Mouse (Mus musculus) MEL (cell line): ENCODE measurements around the gene Sort1. TPM values are rescaled to one million over a fixed set of nuclear protein-coding genes. Genes with fewer than 3 reads are reported as not detected.

Experiments used
- DNase-seq: peaks from one replicate; pipeline ENCODE4 v3.0.0; 2011; ENCODE audit warnings: low read depth, low spot score
- H3K27ac ChIP-seq: 2 replicates; pipeline ENCODE4 v1.5.1; 2012; ENCODE audit warnings: low read depth, mild to moderate bottlenecking, control low read depth, low read length, moderate library complexity; ENCODE audit not compliant: control insufficient read depth
- H3K27me3 ChIP-seq, 2 experiments: fragments of 150-350 bp in 1 of 2; sonication (generic) in 1 of 2; 2 replicates each; pipeline ENCODE4 v1.6.1; 2012; ENCODE audit warnings: low read length in 2 of 2, mild to moderate bottlenecking in 2 of 2, improper control_type of control experiment in 1 of 2, moderate library complexity in 1 of 2; ENCODE audit not compliant: insufficient read depth in 2 of 2, control insufficient read depth in 1 of 2
- H3K36me3 ChIP-seq, 2 experiments: 2 replicates each; pipeline ENCODE4 v1.6.1; 2012 to 2014; ENCODE audit warnings: low read length in 2 of 2, improper control_type of control experiment in 1 of 2, inconsistent platforms in 1 of 2, mild to moderate bottlenecking in 1 of 2; ENCODE audit not compliant: insufficient read depth in 2 of 2, control insufficient read depth in 1 of 2
- H3K4me1 ChIP-seq, 2 experiments: fragments of 150-350 bp in 1 of 2; sonication (generic) in 1 of 2; 2 replicates each; pipeline ENCODE4 v1.6.1; 2012; ENCODE audit warnings: low read length in 2 of 2, improper control_type of control experiment in 1 of 2, mild to moderate bottlenecking in 1 of 2; ENCODE audit not compliant: insufficient read depth in 2 of 2, control insufficient read depth in 1 of 2
- H3K4me3 ChIP-seq, 2 experiments: fragments of 150-350 bp in 1 of 2; sonication (generic) in 1 of 2; 2 replicates each; pipeline ENCODE4 v1.5.1; 2012; ENCODE audit warnings: low read depth in 2 of 2, low read length in 2 of 2, mild to moderate bottlenecking in 2 of 2, moderate library complexity in 2 of 2, control low read depth in 1 of 2, improper control_type of control experiment in 1 of 2; ENCODE audit not compliant: control insufficient read depth in 1 of 2, insufficient read depth in 1 of 2
- H3K79me2 ChIP-seq: 2 replicates; pipeline ENCODE4 v1.6.1; 2012; ENCODE audit warnings: mild to moderate bottlenecking, low read length, moderate library complexity; ENCODE audit not compliant: control insufficient read depth, poor library complexity, insufficient read depth
- H3K9ac ChIP-seq: 2 replicates; pipeline ENCODE4 v1.6.1; 2012; ENCODE audit warnings: low read depth, mild to moderate bottlenecking, control low read depth, low read length, moderate library complexity; ENCODE audit not compliant: control insufficient read depth, poor library complexity, severe bottlenecking
- H3K9me3 ChIP-seq: fragments of 150-350 bp; sonication (generic); replicated peaks from 2 replicates; pipeline ENCODE4 v1.6.1; 2012; ENCODE audit warnings: mild to moderate bottlenecking, low read length, improper control_type of control experiment, moderate library complexity; ENCODE audit not compliant: insufficient read depth
- BHLHE40 ChIP-seq: IDR thresholded peaks from 2 replicates; pipeline ENCODE4 v1.6.1; 2012; ENCODE audit warnings: low read depth, mild to moderate bottlenecking, inconsistent platforms, low read length, improper control_type of control experiment, borderline replicate concordance
- EP300 ChIP-seq, 2 experiments: IDR thresholded peaks; 2 replicates each; pipeline ENCODE4 v1.6.1; 2011; ENCODE audit warnings: improper control_type of control experiment in 2 of 2, low read length in 2 of 2, low read depth in 1 of 2, mild to moderate bottlenecking in 1 of 2
- MAFK ChIP-seq: IDR thresholded peaks from 2 replicates; pipeline ENCODE4 v1.6.1; 2011; ENCODE audit warnings: low read depth, mild to moderate bottlenecking, low read length, improper control_type of control experiment, borderline replicate concordance
- MXI1 ChIP-seq: IDR thresholded peaks from 2 replicates; pipeline ENCODE4 v1.6.1; 2011; ENCODE audit warnings: mild to moderate bottlenecking, low read depth, low read length, improper control_type of control experiment
- MYB ChIP-seq: IDR thresholded peaks from 2 replicates; pipeline ENCODE4 v1.6.1; 2011; ENCODE audit warnings: mild to moderate bottlenecking, low read depth, low read length, improper control_type of control experiment
- MYC ChIP-seq: IDR thresholded peaks from 2 replicates; pipeline ENCODE4 v1.6.1; 2011; ENCODE audit warnings: low read depth, mild to moderate bottlenecking, low read length, improper control_type of control experiment, moderate library complexity
- POLR2A ChIP-seq, 2 experiments: IDR thresholded peaks; 2 replicates each; pipeline ENCODE4 v1.6.1; 2011 to 2012; ENCODE audit warnings: low read length in 2 of 2, mild to moderate bottlenecking in 2 of 2, control low read depth in 1 of 2, improper control_type of control experiment in 1 of 2, low read depth in 1 of 2, moderate library complexity in 1 of 2; ENCODE audit not compliant: control insufficient read depth in 1 of 2, insufficient read depth in 1 of 2, poor library complexity in 1 of 2
- POLR2AphosphoS5 ChIP-seq: IDR thresholded peaks from 2 replicates; pipeline ENCODE4 v1.6.1; 2012; ENCODE audit warnings: low read depth, borderline replicate concordance, mild to moderate bottlenecking, inconsistent platforms, low read length, moderate library complexity, mixed read lengths
- TBP ChIP-seq: IDR thresholded peaks from 2 replicates; pipeline ENCODE4 v1.8.0; 2011; ENCODE audit warnings: low read depth, low read length, improper control_type of control experiment
- USF1 ChIP-seq: IDR thresholded peaks from 2 replicates; pipeline ENCODE4 v1.6.1; 2014; ENCODE audit warnings: low read depth, mild to moderate bottlenecking, inconsistent platforms, low read length, improper control_type of control experiment, moderate library complexity
- USF2 ChIP-seq, 2 experiments: IDR thresholded peaks; 2 replicates each; pipeline ENCODE4 v1.6.1; 2011 to 2012; ENCODE audit warnings: improper control_type of control experiment in 2 of 2, low read length in 2 of 2, borderline replicate concordance in 1 of 2, inconsistent platforms in 1 of 2, low read depth in 1 of 2, mild to moderate bottlenecking in 1 of 2; ENCODE audit not compliant: insufficient read depth in 1 of 2
- ZC3H11A ChIP-seq: IDR thresholded peaks from 2 replicates; pipeline ENCODE4 v1.6.1; 2012; ENCODE audit warnings: low read depth, mild to moderate bottlenecking, inconsistent platforms, low read length, improper control_type of control experiment
- ZKSCAN1 ChIP-seq: IDR thresholded peaks from 2 replicates; pipeline ENCODE4 v1.6.1; 2012; ENCODE audit warnings: low read depth, mild to moderate bottlenecking, inconsistent platforms, low read length, improper control_type of control experiment, moderate library complexity
- ZMIZ1 ChIP-seq: IDR thresholded peaks from 2 replicates; pipeline ENCODE4 v1.6.1; 2012; ENCODE audit warnings: low read depth, mild to moderate bottlenecking, inconsistent platforms, low read length, improper control_type of control experiment, moderate library complexity
- polyA plus RNA-seq, 2 experiments: library from polyadenylated mRNA; stranded (reverse) in 1 of 2; unstranded in 1 of 2; fragments of >175 nt in 1 of 2; fragments of >200 nt in 1 of 2; gene quantifications; 2 replicates each; pipeline versions ENCODE4 v1.2.1 to v1.2.4; 2012; ENCODE audit warnings: low replicate concordance in 2 of 2, low read depth in 1 of 2; ENCODE audit not compliant: insufficient read length in 2 of 2, insufficient read depth in 1 of 2, missing spikeins in 1 of 2
- total RNA-seq: library from RNA; depleted of rRNA; stranded (reverse); fragments of 300-350 nt; gene quantifications from 2 replicates; pipeline ENCODE4 v1.2.3, GENCODE M21; 2012

The Sort1 gene
- total and polyA plus RNA-seq, 3 experiments = 10.2 to 28.3 (median 22.7) TPM

DNA sequence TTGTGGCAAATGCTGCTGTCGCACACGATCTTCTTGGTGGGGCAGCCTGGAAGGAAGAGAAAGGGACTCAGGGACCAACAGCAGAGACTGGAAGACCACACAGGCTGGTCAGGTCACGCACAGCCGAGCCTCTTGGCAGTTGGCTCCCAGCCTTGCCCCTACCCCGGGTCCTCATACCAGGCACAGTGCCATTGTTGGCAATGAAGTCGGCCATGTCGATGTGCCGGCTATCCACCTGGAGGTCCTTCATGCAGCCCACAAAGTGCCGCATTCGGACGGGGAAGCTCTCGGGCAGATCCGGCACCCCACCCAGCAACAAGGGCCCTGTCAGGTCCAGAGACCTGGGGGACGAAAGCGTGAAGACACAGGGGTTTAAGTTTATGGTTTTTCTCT lies 118.6 kb downstream of the Sort1 start:
- H3K9me3 ChIP-seq = no peaks in the 10 kb centered on the region
- no peak for TF ChIP-seq MYB
- TF ChIP-seq MAFK = no peak
- TF ChIP-seq MYC = no peak
- TF ChIP-seq POLR2AphosphoS5 = no peak
- no peak for TF ChIP-seq USF1
- TF ChIP-seq, all 39 proteins: peak for 0
- Histone ChIP-seq H3K4me1 (no peaks in the 10 kb centered on the region), H3K36me3 (no peaks in the 10 kb centered on the region), H3K27me3 (no peaks in the 10 kb centered on the region), H3K4me3 (no peak overlapping the region), H3K27ac (no peak overlapping the region), H3K79me2 (no peaks in the 10 kb centered on the region), H3K9ac (no peak overlapping the region)
- no peak for DNase-seq

DNA sequence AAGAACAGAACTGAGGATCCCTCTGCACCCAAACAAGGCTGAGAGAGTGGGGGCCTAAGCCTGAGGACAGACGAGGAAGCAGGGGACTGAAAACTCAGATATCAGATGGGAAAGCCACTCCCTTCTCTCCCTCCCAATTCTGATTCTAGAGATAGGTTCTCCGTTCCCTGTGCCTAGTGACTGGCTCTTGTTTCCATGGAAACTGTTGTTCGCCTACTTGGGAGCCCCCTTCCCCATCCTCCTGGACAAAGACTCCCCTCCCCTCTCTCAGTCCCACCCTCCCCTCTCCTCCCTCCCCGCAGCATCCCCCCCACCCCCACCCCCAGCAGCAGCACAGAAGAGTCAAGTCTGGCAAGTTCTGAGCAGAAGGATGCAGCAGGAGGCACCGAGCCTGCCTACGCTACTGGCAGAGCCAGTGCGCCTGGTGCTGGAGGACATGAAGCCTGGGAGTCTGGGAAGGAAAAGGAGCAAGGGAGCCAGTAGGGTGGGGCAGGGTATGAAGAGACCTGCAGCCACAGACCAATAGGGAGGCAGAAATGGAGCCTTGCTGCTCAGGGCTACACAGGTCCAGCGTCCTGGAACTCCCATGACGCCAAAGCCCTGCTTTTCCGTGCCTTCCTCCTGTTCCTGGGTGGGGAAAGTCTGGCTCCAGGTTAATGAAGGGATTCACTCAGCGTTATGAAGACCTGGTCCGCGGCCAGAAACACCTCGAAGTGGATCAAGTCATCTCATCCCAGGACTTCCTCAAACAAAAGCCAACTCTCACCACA lies 121.8 kb downstream of the Sort1 start:
- no peak for DNase-seq
- no peaks in the 10 kb centered on the region for H3K9me3 ChIP-seq
- H3K27me3 ChIP-seq = no peaks in the 10 kb centered on the region
- H3K27ac ChIP-seq = no peak overlapping the region
- TF ChIP-seq MXI1 = no peak
- no peaks in the 10 kb centered on the region for H3K36me3 ChIP-seq
- H3K4me1 ChIP-seq = no peaks in the 10 kb centered on the region
- H3K4me3 ChIP-seq = no peak overlapping the region
- no peak overlapping the region for H3K9ac ChIP-seq
- no peaks in the 10 kb centered on the region for H3K79me2 ChIP-seq

DNA sequence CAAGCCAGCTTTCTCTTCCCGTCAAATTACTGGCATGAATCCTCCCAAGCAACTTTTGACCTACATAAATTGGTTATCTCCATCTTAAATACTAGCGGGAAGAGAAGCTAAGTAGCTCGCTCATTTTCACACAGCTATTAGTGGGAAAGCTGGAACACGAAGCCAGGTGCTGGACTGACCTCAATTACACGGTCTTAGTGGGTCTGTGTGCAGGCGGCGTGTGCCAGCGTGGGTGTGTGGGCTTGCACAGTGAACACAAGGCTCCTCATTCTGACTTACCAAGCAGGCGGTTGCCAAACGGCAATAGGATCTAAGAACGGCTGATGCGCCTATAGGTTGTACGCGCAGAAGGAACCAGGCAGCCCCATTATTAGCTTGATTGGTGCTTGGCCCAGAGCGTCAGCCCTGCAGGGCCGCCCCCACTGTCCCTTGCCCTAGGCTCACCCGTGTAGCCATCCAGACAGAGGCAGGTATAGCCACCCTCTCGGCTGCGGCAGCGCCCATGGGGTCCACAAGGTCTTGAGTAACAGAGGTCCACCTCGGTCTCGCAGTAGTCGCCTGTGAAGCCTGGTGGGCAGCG lies 122.5 kb downstream of the Sort1 start:
- Histone ChIP-seq H3K36me3 (no peaks in the 10 kb centered on the region), H3K27me3 (no peaks in the 10 kb centered on the region), H3K9ac (no peak overlapping the region), H3K4me3 (no peak overlapping the region), H3K79me2 (no peaks in the 10 kb centered on the region), H3K9me3 (no peaks in the 10 kb centered on the region), H3K4me1 (no peaks in the 10 kb centered on the region), H3K27ac (no peak overlapping the region)
- DNase-seq = no peak
- TF ChIP-seq TBP (no peak), ZMIZ1 (no peak), EP300 (IDR thresholded peaks at IDR 0.05; ENCODE audit: low read depth in 1 of 2, low read length in 2 of 2) (no peak), POLR2A (IDR thresholded peaks at IDR 0.05; ENCODE audit: control insufficient read depth in 1 of 2, insufficient read depth in 1 of 2, low read depth in 1 of 2, low read length in 2 of 2, poor library complexity in 1 of 2) (no peak), USF2 (IDR thresholded peaks at IDR 0.05; ENCODE audit: borderline replicate concordance in 1 of 2, insufficient read depth in 1 of 2, low read depth in 1 of 2, low read length in 2 of 2) (no peak), MYC (no peak), BHLHE40 (no peak), MYB (no peak), ZKSCAN1 (no peak), ZC3H11A (no peak), MAFK (no peak)
